Mouse (Mus musculus) retina, postnatal 1 day (tissue): Measurements from ENCODE around the gene Fam78a.

Experiments
- DNase-seq: peaks from one replicate; pipeline ENCODE4 v3.0.0-alpha.2; 2012

Fam78a gene

DNA sequence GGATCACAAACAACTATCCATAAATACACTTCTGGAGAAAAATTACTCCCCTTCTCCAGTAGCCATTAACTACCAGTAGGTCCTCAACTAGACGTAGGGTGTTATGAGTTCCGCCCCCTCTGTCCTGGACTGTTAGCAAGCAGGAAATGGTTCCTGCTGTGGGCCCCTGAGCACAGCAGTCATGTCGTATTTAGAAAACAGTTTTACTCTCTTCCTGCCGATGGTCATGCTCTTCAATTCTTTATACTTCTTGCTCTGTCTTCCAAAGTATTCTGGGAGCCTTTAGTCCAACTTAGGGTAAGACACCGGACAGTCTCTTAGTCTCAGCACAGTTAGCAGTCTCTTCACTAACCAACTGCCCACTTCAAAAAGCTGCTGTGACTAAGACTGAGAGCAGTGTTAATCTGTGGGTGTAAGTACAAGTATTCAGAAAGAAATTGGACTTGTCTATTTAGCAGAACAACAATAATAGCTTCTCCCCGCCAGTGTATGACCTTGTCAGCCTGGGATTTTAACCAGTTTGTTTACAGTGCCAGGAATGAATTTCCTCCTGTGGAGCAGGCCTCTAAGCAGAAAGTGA, 47.3 kb downstream of the Fam78a start:
- no peak for DNase-seq

DNA sequence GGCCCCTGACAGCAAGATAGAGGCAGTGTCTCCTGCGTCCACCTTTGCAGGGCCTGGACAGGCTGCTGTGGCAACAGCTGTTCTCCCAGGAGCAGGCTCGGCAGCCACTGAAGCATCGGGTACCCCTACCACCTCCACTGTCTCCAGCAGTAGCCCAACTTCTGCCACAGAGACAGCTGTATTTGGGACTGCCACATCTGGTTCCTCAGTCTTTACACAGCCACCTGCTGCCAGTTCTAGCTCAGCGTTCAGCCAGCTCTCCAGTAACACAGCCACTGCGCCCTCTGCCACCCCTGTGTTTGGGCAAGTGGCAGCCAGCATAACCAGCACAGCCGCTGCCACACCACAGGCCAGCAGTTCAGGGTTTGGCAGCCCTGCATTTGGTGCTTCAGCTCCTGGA, 50.5 kb downstream of the Fam78a start:
- no peak for DNase-seq

DNA sequence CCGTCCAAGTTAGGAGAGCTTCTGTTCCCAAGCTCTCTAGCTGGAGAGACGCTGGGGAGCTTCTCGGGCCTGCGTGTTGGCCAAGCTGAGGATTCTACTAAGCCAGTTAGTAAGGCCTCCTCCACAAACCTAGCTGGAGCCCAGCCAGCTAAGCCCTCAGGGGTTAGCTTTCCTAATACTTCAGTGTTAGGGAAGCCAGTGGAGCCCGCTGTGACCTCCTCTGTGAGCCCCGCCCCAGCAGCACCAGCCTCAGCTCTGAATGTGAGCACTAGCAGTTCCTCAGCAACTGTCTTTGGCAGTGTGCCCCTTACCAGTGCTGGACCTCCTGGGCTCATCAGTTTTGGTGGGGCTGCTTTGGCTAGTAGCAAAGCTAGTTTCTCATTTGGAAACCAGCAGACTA, 51.2 kb downstream of the Fam78a start:
- no peak for DNase-seq

DNA sequence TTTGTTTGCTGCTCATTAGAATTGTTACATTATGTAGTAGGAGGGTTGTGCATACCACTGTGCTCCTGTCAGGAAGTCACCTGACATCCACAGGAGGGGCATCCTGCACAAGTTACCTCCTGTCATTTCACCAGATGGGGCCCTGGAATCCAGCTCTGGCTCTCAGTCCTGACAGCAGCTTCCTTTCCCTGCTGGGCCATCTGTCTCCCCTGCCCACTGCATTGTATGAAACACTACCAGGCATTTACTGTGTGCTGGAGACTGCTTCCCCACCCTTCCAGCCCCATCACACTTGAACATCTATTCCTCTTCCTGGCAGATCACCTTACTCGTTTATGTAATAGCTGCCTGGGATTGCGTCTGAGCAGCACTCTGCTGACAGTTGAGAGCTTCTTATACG, 55.0 kb downstream of the Fam78a start:
- DNase-seq, result no peak

DNA sequence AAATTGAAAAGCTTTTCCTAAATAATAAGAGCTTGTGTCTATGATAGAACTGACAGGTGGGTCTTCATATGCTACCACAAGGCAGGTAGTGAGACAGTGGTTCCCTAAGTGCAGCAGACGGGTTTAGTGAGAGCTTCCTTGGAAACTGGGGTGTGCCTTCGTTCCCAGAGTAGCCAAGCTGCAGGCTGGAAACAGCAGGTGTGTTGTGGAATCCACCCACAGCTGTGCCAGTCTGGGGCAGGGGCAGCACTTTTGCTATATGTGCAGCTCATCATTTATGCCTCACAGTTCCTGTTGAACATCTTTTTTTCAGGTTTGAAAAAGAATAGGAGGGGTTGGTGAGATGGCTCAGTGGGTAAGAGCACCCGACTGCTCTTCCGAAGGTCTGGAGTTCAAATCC, 60.3 kb downstream of the Fam78a start:
- no peak for DNase-seq

DNA sequence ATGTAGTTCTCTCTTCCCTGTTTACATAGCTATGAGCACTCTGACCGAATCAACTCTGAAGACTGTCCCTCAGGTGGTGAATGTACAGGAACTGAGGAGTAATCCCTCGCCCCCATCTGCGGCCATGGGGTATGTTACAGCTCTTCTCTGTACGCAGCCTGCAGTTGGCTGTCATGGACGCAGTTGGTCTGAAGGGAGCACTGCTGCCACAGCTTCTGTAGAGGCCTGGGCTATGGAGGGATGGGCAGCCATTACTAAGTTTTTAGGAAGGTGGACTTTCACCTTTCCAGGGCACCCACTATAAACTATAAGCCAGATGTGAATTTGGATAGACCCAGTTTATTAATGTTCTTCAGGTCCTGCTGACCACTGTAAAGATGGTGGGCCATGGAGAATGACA, 64.4 kb downstream of the Fam78a start:
- DNase-seq, result no peak

DNA sequence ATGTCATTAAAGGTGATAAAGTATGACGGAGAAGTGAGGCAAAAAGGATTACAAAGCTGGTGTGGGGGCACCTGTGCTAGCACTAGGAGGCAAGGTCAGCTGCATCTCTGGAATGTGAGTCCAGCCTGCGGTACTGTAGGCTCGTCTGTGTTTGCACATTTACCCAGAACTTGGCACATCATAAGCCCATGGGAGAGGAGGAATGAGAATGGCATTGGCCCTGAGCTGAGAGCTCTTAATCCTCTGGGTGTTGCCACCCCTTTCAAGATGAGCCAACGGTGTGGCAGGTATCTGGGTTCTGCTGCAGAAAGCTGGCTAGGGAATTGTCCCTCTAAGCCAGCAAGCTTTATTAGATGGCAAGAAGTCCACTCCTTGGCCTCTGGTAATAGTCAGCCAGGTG, 65.0 kb downstream of the Fam78a start:
- DNase-seq, result no peak

DNA sequence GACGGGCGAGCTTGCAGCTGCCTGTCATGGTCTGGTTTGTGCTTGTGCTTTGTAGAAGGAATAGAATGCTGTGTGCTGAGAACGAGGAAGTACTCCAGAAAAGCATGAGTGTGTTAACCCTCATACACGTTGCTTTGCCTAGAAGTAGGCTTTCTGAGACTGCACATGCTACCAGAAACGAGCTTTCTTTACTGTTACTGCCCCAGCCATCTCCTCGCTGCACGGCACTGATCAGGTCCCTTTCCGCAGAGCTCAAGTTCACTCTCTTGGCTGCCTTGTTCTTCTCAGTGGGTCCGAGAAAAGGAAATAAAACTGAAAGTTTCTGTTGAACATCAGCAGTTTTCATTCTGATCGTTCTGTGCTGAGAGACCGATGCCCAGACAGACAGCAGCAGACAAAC, 75.9 kb downstream of the Fam78a start:
- no peak for DNase-seq

DNA sequence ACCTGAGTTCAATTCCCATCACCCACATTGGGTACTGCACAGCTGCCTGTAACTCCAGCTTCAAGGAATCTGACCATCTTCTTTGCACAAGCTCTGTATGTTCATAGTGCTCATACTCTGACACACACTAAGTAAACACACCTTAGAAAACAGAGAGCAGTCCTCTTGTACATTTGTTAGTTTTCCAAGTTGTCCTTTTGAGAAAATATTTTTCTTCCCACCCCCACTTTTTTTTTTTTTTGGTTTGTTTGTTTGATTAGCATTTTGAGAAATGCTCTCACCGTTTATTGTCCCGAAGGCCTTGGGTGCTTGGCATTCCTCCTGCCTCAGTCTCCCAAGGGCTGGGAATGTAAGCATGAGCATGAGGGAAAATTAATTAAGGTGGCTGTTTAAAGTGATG, 76.3 kb downstream of the Fam78a start:
- no peak for DNase-seq
